Mouse (Mus musculus) brain, embryonic 14.5 days (tissue): Measurements from ENCODE around the gene Il17f.

Source experiments
- CTCF ChIP-seq: fragments of 200-500 bp; IDR thresholded peaks from 2 replicates; pipeline ENCODE4 v1.5.1; 2012; ENCODE audit warnings: inconsistent platforms, mild to moderate bottlenecking, moderate library complexity, borderline replicate concordance; ENCODE audit not compliant: insufficient read depth, insufficient read length; ENCODE audit errors: extremely low read depth
- POLR2A ChIP-seq: fragments of 200-500 bp; IDR thresholded peaks from 2 replicates; pipeline ENCODE4 v1.6.1; 2012; ENCODE audit warnings: mild to moderate bottlenecking, inconsistent platforms, borderline replicate concordance; ENCODE audit not compliant: poor library complexity, insufficient read depth, insufficient read length, severe bottlenecking; ENCODE audit errors: extremely low read depth

DNA sequence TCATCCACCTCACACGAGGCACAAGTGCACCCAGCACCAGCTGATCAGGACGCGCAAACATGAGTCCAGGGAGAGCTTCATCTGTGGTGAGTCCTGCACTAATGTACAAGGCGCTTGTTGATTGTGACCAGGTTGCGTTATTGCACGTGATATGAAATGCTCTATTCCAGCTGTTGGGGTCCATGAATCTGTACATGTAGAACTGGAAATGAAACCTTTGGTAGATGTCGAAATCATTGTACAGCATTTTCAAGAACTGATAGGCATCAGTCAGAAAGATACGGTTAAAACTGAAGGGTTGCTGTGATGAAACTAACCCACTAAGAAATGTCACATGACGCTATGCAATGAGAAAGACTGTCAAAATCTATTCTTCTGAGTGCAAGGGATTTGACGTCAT, 59.5 kb downstream of the Il17f start, which contains the start of gene Il17a:
- TF ChIP-seq CTCF (no peak), POLR2A (no peak)
